ENCODE assay signal across 8 mouse cellular contexts in genomic region chr13:55369531-55370114, GRCm38 (mm10). TPM values are rescaled to one million over a fixed set of nuclear protein-coding genes. Genes with fewer than 3 reads are reported as not detected.
A peak's percentile ranks its signal among the peaks of the same experiment; 100 is the strongest.
DNase-seq lines count a peak whose midpoint lies in the region; ATAC-seq lines count a peak whose summit lies in the region.

Gene Rgs14, plus strand, starts transcription at chr13:55369732.

- DNase-seq in neural tube, embryonic 10.5 days (ENCODE audit: extremely low spot score, low spot score), result no peak
- DNase-seq in frontal cortex, postnatal 10 days (ENCODE audit: low spot score in 2 of 2), result peak; percentile 23 to 56
- peak; percentile 26 to 65 for DNase-seq in left cerebral cortex, adult 8-10 months (ENCODE audit: low spot score in 2 of 2)
- peak; percentile 91 for DNase-seq in thymus, postnatal 0 days (ENCODE audit: low spot score)
- no peak for DNase-seq in yolk sac, embryonic 10.5 days (ENCODE audit: low spot score)
- DNase-seq in midbrain, embryonic 14.5 days, result no peak

- ATAC-seq in neural tube, embryonic 13.5 days (ENCODE audit: low read depth), result no peak; the same call in 1 of the 2 replicates
- peak; percentile 89 for ATAC-seq in megakaryocyte progenitor cell, adult 5-6 weeks (replicated peaks; ENCODE audit: poor library complexity)
- ATAC-seq in midbrain, embryonic 14.5 days (ENCODE audit: low FRiP score, low TSS enrichment), result no peak

- H3K27ac ChIP-seq in neural tube, embryonic 13.5 days (replicated peaks), result no peak within 1 kb of the TSS
- H3K27ac ChIP-seq in midbrain, embryonic 14.5 days (replicated peaks; ENCODE audit: low read depth, low read length), result no peak within 1 kb of the TSS

- H3K27me3 ChIP-seq in neural tube, embryonic 13.5 days, result peaks cover 29% of the 10 kb centered on the region
- H3K27me3 ChIP-seq in midbrain, embryonic 14.5 days (ENCODE audit: control insufficient read depth, insufficient read depth, low read length), result no peaks in the 10 kb centered on the region; the same call in 1 of the 2 replicates

- WGBS in neural tube, embryonic 13.5 days, result 61% methylated on average over 13 of the region's 13 CpGs
- 68% methylated on average over 13 of the region's 13 CpGs for WGBS in midbrain, embryonic 14.5 days

- H3K4me3 ChIP-seq in neural tube, embryonic 13.5 days, result no peak within 1 kb of the TSS
- no peak within 1 kb of the TSS for H3K4me3 ChIP-seq in midbrain, embryonic 14.5 days (replicated peaks; ENCODE audit: low read depth, low read length)

- no peaks in the 10 kb centered on the region for H3K36me3 ChIP-seq in neural tube, embryonic 13.5 days
- H3K36me3 ChIP-seq in midbrain, embryonic 14.5 days (ENCODE audit: control insufficient read depth, insufficient read depth, low read length), result no peaks in the 10 kb centered on the region

- no peaks in the 10 kb centered on the region for H3K9me3 ChIP-seq in neural tube, embryonic 13.5 days
- H3K9me3 ChIP-seq in midbrain, embryonic 14.5 days (ENCODE audit: control insufficient read depth, low read length), result no peaks in the 10 kb centered on the region

- H3K4me1 ChIP-seq in neural tube, embryonic 13.5 days (replicated peaks), result no peaks in the 10 kb centered on the region
- H3K4me1 ChIP-seq in midbrain, embryonic 14.5 days (ENCODE audit: control insufficient read depth, insufficient read depth, low read length), result no peaks in the 10 kb centered on the region

- H3K4me2 ChIP-seq in neural tube, embryonic 13.5 days, result 0 out of 2 replicates have a peak within 1 kb of the TSS, but pooled peaks have one; percentile 18
- no peak within 1 kb of the TSS for H3K4me2 ChIP-seq in midbrain, embryonic 14.5 days (ENCODE audit: low read length)

- no peak within 1 kb of the TSS for H3K9ac ChIP-seq in neural tube, embryonic 13.5 days
- H3K9ac ChIP-seq in midbrain, embryonic 14.5 days (replicated peaks; ENCODE audit: low read length), result no peak within 1 kb of the TSS

RNA-seq across cellular contexts. Expression of gene Rgs14, which starts in this region (rescaled TPM):
- polyA plus RNA-seq in neural tube, embryonic 13.5 days (2015; fragmentation: Nextera tagmentation; extraction: Ambion mirVana), result 0.13 and 0.87 TPM in 2 replicates
- 10 to 100 TPM; 54.2 to 59.0 (median 55.0) TPM for total RNA-seq in left cerebral cortex, adult 8-10 months (2022)
- 11.5 and 12.6 TPM in 2 replicates for total RNA-seq in megakaryocyte progenitor cell, adult 5-6 weeks (2015)
- total RNA-seq in megakaryocyte progenitor cell, adult 5-6 weeks (2017), result 9.7 and 17.4 TPM in 2 replicates
- 53.6 and 62.3 TPM in 2 replicates for polyA plus RNA-seq in thymus, postnatal 0 days (2015; fragmentation: Nextera tagmentation; extraction: Ambion mirVana)
- 0.30 and 0.33 TPM in 2 replicates for polyA plus RNA-seq in midbrain, embryonic 14.5 days (2014; fragmentation: Nextera tagmentation; extraction: Ambion mirVana)

Comparison
In these comparisons a context has a peak if more than half of its experiments do, and no peak if none do; other contexts are left out.
1. RNA of gene Rgs14 (polyA plus RNA-seq): 53.6 to 62.3 TPM in thymus, postnatal 0 days; 0.30 to 0.33 TPM in midbrain, embryonic 14.5 days and 0.13 to 0.87 TPM in neural tube, embryonic 13.5 days; every median in the first group is over 10 times any median in the second.
2. DNase-seq: peak in frontal cortex, postnatal 10 days (2 of 2), left cerebral cortex, adult 8-10 months (2 of 2) and thymus, postnatal 0 days (single experiment); none in neural tube, embryonic 10.5 days (single experiment), yolk sac, embryonic 10.5 days (single experiment) and midbrain, embryonic 14.5 days (single experiment).